Mouse (Mus musculus) midbrain, embryonic 11.5 days (tissue): ENCODE measurements at regions not wholly inside any gene's neighbourhood (a gene's known extent, or its start where the extent isn't known, plus 50 kb on each side); places are given as distances from the start of the nearest gene placed in this dataset.

ENCODE experiments used
- ATAC-seq: fragments of 200-750 bp; cut with Nextera tagmentation; 2 replicates; pipeline ENCODE4 v1.8.0; 2017; ENCODE audit warnings: moderate TSS enrichment, moderate library complexity; ENCODE audit not compliant: low FRiP score
- DNase-seq: peaks from one replicate; pipeline ENCODE4 v3.0.0; 2015; ENCODE audit warnings: low spot score; ENCODE audit errors: missing footprints
- H3K27ac ChIP-seq: fragments of 300-500 bp; sonication (generic); 2 replicates; pipeline ENCODE4 v1.5.1; 2014; ENCODE audit warnings: low read depth, low read length
- H3K27me3 ChIP-seq: fragments of 300-500 bp; sonication (generic); 2 replicates; pipeline ENCODE4 v1.6.1; 2014; ENCODE audit warnings: mild to moderate bottlenecking, low read length, moderate library complexity, mixed read lengths; ENCODE audit not compliant: control insufficient read depth, insufficient read depth
- H3K36me3 ChIP-seq: fragments of 300-500 bp; sonication (generic); 2 replicates; pipeline ENCODE4 v1.6.1; 2014; ENCODE audit warnings: mild to moderate bottlenecking, low read length, moderate library complexity, mixed read lengths; ENCODE audit not compliant: control insufficient read depth, insufficient read depth
- H3K4me1 ChIP-seq: fragments of 300-500 bp; sonication (generic); 2 replicates; pipeline ENCODE4 v1.6.1; 2014; ENCODE audit warnings: low read length; ENCODE audit not compliant: control insufficient read depth, insufficient read depth
- H3K4me2 ChIP-seq: fragments of 300-500 bp; sonication (generic); 2 replicates; pipeline ENCODE4 v1.6.1; 2014; ENCODE audit warnings: mild to moderate bottlenecking, moderate library complexity
- H3K4me3 ChIP-seq: fragments of 300-500 bp; sonication (generic); 2 replicates; pipeline ENCODE4 v1.5.1; 2014; ENCODE audit warnings: low read depth, low read length
- H3K9ac ChIP-seq: fragments of 300-500 bp; sonication (generic); 2 replicates; pipeline ENCODE4 v1.6.1; 2014; ENCODE audit warnings: low read length
- H3K9me3 ChIP-seq: fragments of 300-500 bp; sonication (generic); 2 replicates; pipeline ENCODE4 v1.6.1; 2016; ENCODE audit warnings: low read length; ENCODE audit not compliant: control insufficient read depth
- WGBS: fragments of 180-500 bp; shearing (Covaris S2); extraction: QIAGEN DNeasy Blood & Tissue Kit; methylation state at CpG from one replicate; pipeline ENCODE4 v1.1.7; 2014; 5-methylcytosine and 5-hydroxymethylcytosine counted together

- no peak overlapping the region for H3K27ac ChIP-seq
- ATAC-seq, result peak; percentile 81
- peak; percentile 88 for DNase-seq
- H3K27me3 ChIP-seq, result no peaks in the 10 kb centered on the region
- WGBS, result 19% methylated on average over 14 of the region's 14 CpGs
- H3K9ac ChIP-seq, result no peak overlapping the region
- no peaks in the 10 kb centered on the region for H3K9me3 ChIP-seq
- H3K36me3 ChIP-seq, result no peaks in the 10 kb centered on the region
- peaks cover 17% of the 10 kb centered on the region for H3K4me1 ChIP-seq
- H3K4me3 ChIP-seq, result no peak overlapping the region
- H3K4me2 ChIP-seq, result peak overlapping the region; percentile 25
Observed at GRCm38 (mm10) chr6:6459006-6459917, 119.2 kb downstream of the Sem1 start.

DNA sequence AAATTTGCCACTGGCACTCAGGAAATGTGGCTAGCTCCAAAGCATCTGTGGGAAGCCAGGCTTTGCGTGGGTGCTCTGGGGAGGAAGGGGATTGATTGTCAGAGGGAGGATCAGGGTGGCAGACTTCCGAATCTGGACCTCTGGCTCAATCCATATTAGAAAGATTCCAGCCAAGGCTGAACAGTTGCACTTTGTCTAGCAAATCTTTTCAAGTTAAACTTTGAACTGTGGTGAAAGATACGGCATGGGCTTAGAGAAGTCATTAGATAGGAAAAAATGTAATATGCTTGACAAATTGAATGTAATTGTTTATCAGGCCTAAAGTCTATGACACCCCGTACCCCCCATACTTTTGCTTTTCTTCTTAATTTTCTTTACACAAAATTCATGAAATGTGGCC lies 120.7 kb downstream of the Sem1 start:
- H3K4me3 ChIP-seq, result no peak overlapping the region
- H3K36me3 ChIP-seq, result no peaks in the 10 kb centered on the region
- ATAC-seq (no peak), DNase-seq (no peak)
- H3K9ac ChIP-seq, result no peak overlapping the region
- WGBS, result 75% methylated on average over 4 of the region's 4 CpGs
- no peaks in the 10 kb centered on the region for H3K9me3 ChIP-seq
- peaks cover 9% of the 10 kb centered on the region for H3K4me1 ChIP-seq
- no peak overlapping the region for H3K27ac ChIP-seq
- no peaks in the 10 kb centered on the region for H3K27me3 ChIP-seq
- no peak overlapping the region for H3K4me2 ChIP-seq

- 95% methylated on average over 5 of the region's 5 CpGs for WGBS
Observed at GRCm38 (mm10) chr6:6457001-6457400, 121.5 kb downstream of the Sem1 start.

GRCm38 (mm10) chr6:6455566-6455965 lies 122.9 kb downstream of the Sem1 start:
- DNase-seq (no peak), ATAC-seq (no peak)
- no peaks in the 10 kb centered on the region for H3K9me3 ChIP-seq
- H3K4me1 ChIP-seq, result peaks cover 9% of the 10 kb centered on the region
- no peak overlapping the region for H3K9ac ChIP-seq
- H3K27me3 ChIP-seq, result no peaks in the 10 kb centered on the region
- no peak overlapping the region for H3K27ac ChIP-seq
- 86% methylated on average over 5 of the region's 5 CpGs for WGBS
- no peaks in the 10 kb centered on the region for H3K36me3 ChIP-seq
- no peak overlapping the region for H3K4me2 ChIP-seq
- H3K4me3 ChIP-seq, result no peak overlapping the region

More at GRCm38 (mm10) chr6:6457001-6457400, 121.5 kb downstream of the Sem1 start:
- no peak overlapping the region for H3K4me3 ChIP-seq
- DNase-seq, result no peak
- no peak overlapping the region for H3K9ac ChIP-seq
- ATAC-seq, result no peak
- H3K9me3 ChIP-seq, result no peaks in the 10 kb centered on the region
- H3K36me3 ChIP-seq, result no peaks in the 10 kb centered on the region
- H3K4me1 ChIP-seq, result peaks cover 9% of the 10 kb centered on the region
- H3K27ac ChIP-seq, result no peak overlapping the region
- no peaks in the 10 kb centered on the region for H3K27me3 ChIP-seq
- H3K4me2 ChIP-seq, result no peak overlapping the region

GRCm38 (mm10) chr6:6454396-6454795 lies 124.1 kb downstream of the Sem1 start:
- H3K4me2 ChIP-seq, result no peak overlapping the region
- no peak overlapping the region for H3K4me3 ChIP-seq
- H3K9ac ChIP-seq, result no peak overlapping the region
- DNase-seq, result no peak
- H3K27me3 ChIP-seq, result no peaks in the 10 kb centered on the region
- 55% methylated on average over 2 of the region's 2 CpGs for WGBS
- ATAC-seq, result no peak
- H3K9me3 ChIP-seq, result no peaks in the 10 kb centered on the region
- no peak overlapping the region for H3K27ac ChIP-seq
- H3K36me3 ChIP-seq, result no peaks in the 10 kb centered on the region
- peaks cover 3% of the 10 kb centered on the region; the same call in 1 of the 2 replicates for H3K4me1 ChIP-seq

- no peak overlapping the region for H3K9ac ChIP-seq
- H3K4me1 ChIP-seq, result no peaks in the 10 kb centered on the region
- no peaks in the 10 kb centered on the region for H3K27me3 ChIP-seq
- DNase-seq (no peak), ATAC-seq (no peak)
- no peak overlapping the region for H3K4me3 ChIP-seq
- WGBS, result 84% methylated on average over 3 of the region's 3 CpGs
- no peaks in the 10 kb centered on the region for H3K36me3 ChIP-seq
- no peak overlapping the region for H3K27ac ChIP-seq
- no peak overlapping the region for H3K4me2 ChIP-seq
- no peaks in the 10 kb centered on the region for H3K9me3 ChIP-seq
Observed at GRCm38 (mm10) chr6:6434855-6435254, 143.6 kb downstream of the Sem1 start.

GRCm38 (mm10) chr6:6434261-6434802 lies 144.1 kb downstream of the Sem1 start:
- H3K27me3 ChIP-seq, result no peaks in the 10 kb centered on the region

GRCm38 (mm10) chr6:6433179-6433578 lies 145.3 kb downstream of the Sem1 start:
- DNase-seq (no peak), ATAC-seq (no peak)
- Histone ChIP-seq H3K27ac (no peak overlapping the region), H3K4me3 (no peak overlapping the region), H3K9me3 (no peaks in the 10 kb centered on the region), H3K27me3 (no peaks in the 10 kb centered on the region), H3K36me3 (no peaks in the 10 kb centered on the region), H3K4me2 (no peak overlapping the region), H3K4me1 (no peaks in the 10 kb centered on the region), H3K9ac (no peak overlapping the region)
- 87% methylated on average over 6 of the region's 6 CpGs for WGBS

More at GRCm38 (mm10) chr6:6434261-6434802, 144.1 kb downstream of the Sem1 start:
- no peak for ATAC-seq
- Histone ChIP-seq H3K27ac (no peak overlapping the region), H3K9me3 (no peaks in the 10 kb centered on the region), H3K4me1 (no peaks in the 10 kb centered on the region), H3K4me2 (no peak overlapping the region), H3K9ac (no peak overlapping the region), H3K4me3 (no peak overlapping the region), H3K36me3 (no peaks in the 10 kb centered on the region)
- DNase-seq, result no peak
- WGBS, result 77% methylated on average over 5 of the region's 5 CpGs
